Mouse (Mus musculus) ES-E14 (cell line): ENCODE results near the gene Cend1. TPM values are rescaled to one million over a fixed set of nuclear protein-coding genes. Genes with fewer than 3 reads are reported as not detected.

Source experiments
- DNase-seq: peaks from one replicate; pipeline ENCODE4 v3.0.0-alpha.2; 2013; ENCODE audit warnings: low read depth, low spot score
- H3K27ac ChIP-seq: 2 replicates; pipeline ENCODE4 v1.5.1; 2012; ENCODE audit warnings: low read depth, mild to moderate bottlenecking, low read length, moderate library complexity, mixed read lengths; ENCODE audit not compliant: poor library complexity, insufficient read depth, severe bottlenecking
- H3K36me3 ChIP-seq: 2 replicates; pipeline ENCODE4 v1.6.1; 2012; ENCODE audit warnings: mild to moderate bottlenecking, low read length, moderate library complexity, mixed read lengths; ENCODE audit not compliant: control insufficient read depth, poor library complexity, insufficient read depth, severe bottlenecking
- H3K4me1 ChIP-seq, 2 experiments: fragments of 150-350 bp in 1 of 2; sonication (generic) in 1 of 2; 2 replicates each; pipeline ENCODE4 v1.6.1; 2012; ENCODE audit warnings: low read length in 2 of 2, mild to moderate bottlenecking in 1 of 2, mixed read lengths in 1 of 2; ENCODE audit not compliant: control insufficient read depth in 2 of 2, insufficient read depth in 2 of 2, poor library complexity in 1 of 2
- H3K4me3 ChIP-seq, 2 experiments: fragments of 150-350 bp in 1 of 2; sonication (generic) in 1 of 2; 2 replicates each; pipeline ENCODE4 v1.5.1; 2012; ENCODE audit warnings: low read length in 2 of 2, low read depth in 1 of 2, mild to moderate bottlenecking in 1 of 2, mixed read lengths in 1 of 2; ENCODE audit not compliant: insufficient read depth in 1 of 2, poor library complexity in 1 of 2, severe bottlenecking in 1 of 2
- H3K9ac ChIP-seq: 2 replicates; pipeline ENCODE4 v1.6.1; 2012; ENCODE audit warnings: low read depth, mild to moderate bottlenecking, low read length, mixed read lengths; ENCODE audit not compliant: poor library complexity, insufficient read depth, severe bottlenecking
- H3K9me3 ChIP-seq: fragments of 150-350 bp; sonication (generic); 2 replicates; pipeline ENCODE4 v1.6.1; 2012; ENCODE audit warnings: low read depth, mild to moderate bottlenecking, low read length; ENCODE audit not compliant: control insufficient read depth, insufficient read depth
- CHD2 ChIP-seq: IDR thresholded peaks from 2 replicates; pipeline ENCODE4 v1.6.1; 2014; ENCODE audit warnings: mild to moderate bottlenecking, low read depth, low read length, inconsistent platforms
- HCFC1 ChIP-seq: IDR thresholded peaks from 2 replicates; pipeline ENCODE4 v1.6.1; 2012; ENCODE audit warnings: low read length, inconsistent platforms, borderline replicate concordance; ENCODE audit not compliant: insufficient read depth
- MAFK ChIP-seq: IDR thresholded peaks from 2 replicates; pipeline ENCODE4 v1.6.1; 2014; ENCODE audit warnings: mild to moderate bottlenecking, low read depth, low read length, inconsistent platforms; ENCODE audit not compliant: insufficient read depth
- ZC3H11A ChIP-seq: IDR thresholded peaks from 2 replicates; pipeline ENCODE4 v1.6.1; 2012; ENCODE audit warnings: low read depth, mild to moderate bottlenecking, inconsistent platforms, low read length, borderline replicate concordance
- ZNF384 ChIP-seq: IDR thresholded peaks from 2 replicates; pipeline ENCODE4 v1.6.1; 2012; ENCODE audit warnings: low read depth, low read length, inconsistent platforms
- in situ Hi-C, 2 experiments: fragments of 600-800 bp; cut with MboI; formaldehyde crosslinking; loops; one replicate each; pipeline ENCODE4 v1.15.1; 2025; ENCODE audit warnings: low sequenced_read_pairs in 2 of 2, inconsistent platforms in 1 of 2; ENCODE audit not compliant: unreplicated experiment in 2 of 2
- total RNA-seq: library from RNA; depleted of rRNA; stranded (reverse); fragments of 300-350 nt; gene quantifications from 2 replicates; pipeline ENCODE4 v1.2.3, GENCODE M21; 2012

Gene Cend1
- total RNA-seq, 1 experiment, result 2.7 TPM

DNA sequence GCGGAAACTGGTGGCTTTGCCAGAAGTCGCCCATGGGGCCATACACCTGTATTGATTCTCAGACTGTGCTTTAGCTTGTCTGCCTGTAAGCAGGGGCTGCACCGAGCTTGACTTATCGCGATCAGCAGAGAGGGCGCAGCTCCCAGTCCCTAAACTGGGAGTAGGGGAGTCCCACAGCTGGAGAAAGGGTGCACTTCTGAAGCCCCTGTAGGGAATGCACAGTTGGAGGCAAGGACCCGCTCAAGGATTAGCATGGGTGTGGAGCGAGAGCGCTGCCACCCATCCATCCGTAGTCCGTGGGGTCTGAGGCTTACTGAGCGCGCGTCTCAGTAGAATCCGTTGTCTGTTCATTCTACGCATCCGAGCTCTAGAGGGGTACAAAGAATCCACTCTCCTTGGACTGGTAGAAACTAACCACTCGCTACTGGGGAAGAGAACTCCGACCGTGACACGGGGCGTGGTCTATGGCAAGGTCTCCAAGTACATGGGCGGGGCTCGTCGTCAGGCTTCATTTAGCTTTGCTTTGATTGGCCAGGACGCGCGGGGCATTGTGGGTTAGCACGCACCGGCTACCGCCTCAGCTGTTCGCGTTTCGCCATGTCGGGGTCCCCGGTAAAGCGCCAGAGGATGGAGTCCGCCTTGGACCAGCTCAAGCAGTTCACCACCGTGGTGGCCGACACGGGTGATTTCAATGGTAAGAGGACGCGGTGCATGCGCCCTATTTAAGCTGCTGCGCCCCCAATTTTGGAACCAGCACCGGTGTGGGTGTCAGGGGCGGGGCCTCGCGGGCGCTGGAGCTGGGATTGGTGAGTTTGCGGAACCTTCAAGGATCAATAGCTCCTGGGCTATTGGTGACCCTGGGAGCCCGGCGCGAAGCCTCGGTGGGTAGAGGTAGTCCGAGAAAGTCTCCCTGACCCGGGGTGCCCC lies 37.4 kb downstream of the Cend1 start, which contains the start of gene Taldo1:
Gene Taldo1 (plus strand): TSS at position 575 of the 927 bp plus-strand sequence.
- in situ Hi-C loops, result no loop called here
- Histone ChIP-seq H3K4me3 (peak within 1 kb of the TSS; percentile 81 to 100), H3K9me3 (no peaks in the 10 kb centered on the region), H3K9ac (peak within 1 kb of the TSS; percentile 77), H3K36me3 (peaks cover 11% of the 10 kb centered on the region), H3K4me1 (peaks cover 0 to 2% of the 10 kb centered on the region in 2 experiments; a peak in 1 of 4 replicates), H3K27ac (peak within 1 kb of the TSS; percentile 34; the same call in 1 of the 2 replicates)
- peak; percentile 99 for DNase-seq
- TF ChIP-seq MAFK (no peak), ZC3H11A (no peak), HCFC1 (no peak), CHD2 (no peak), ZNF384 (no peak)

DNA sequence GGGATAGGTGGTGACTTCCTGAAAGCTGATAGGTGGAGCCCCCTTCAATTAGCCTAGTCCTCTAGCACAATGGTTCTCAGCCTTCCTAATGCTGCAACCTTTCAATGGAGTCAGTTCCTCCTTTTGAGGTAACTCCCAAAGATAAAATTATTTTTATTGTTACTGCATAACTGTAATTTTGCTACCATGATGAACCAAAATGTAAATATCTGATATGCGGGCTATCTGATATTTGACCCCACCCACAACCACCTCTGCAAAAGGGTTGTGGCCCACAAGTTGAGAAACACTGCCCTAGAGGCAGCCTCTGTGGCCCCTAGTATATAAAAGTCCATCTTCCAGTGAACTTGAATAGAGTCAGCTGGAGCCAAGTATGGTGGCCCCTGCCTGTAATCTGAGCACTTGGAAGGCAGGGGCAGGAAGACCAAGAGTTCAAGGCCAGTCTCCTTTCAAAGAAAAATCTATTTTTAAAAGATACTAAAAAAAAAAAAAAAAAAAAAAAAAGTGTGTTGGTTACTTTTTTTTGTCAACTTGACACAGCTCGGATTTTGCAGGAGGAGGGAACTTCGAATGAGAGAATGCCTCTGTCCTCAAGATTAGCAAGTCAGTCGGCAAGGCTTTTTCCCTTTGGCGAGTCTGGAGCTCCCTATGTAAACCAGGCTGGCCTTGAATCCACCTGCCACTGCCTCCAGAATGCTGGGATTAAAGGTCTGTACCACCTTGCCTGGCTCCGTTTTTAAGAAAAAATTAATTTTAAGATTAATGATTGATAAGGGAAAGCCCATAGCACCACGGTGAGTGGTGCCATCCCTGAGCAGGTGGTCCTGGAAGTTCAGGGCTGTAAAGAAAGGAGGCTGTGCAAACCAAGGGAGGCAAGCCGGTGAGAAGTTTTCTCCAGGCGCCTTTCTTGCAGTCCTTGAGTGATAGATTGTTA lies 38.7 kb downstream of the Cend1 start:
- Histone ChIP-seq H3K36me3 (peaks cover 3% of the 10 kb centered on the region), H3K9me3 (no peaks in the 10 kb centered on the region), H3K4me3 (no peak overlapping the region), H3K9ac (no peak overlapping the region), H3K27ac (no peak overlapping the region), H3K4me1 (peaks cover 0 to 2% of the 10 kb centered on the region in 2 experiments; a peak in 1 of 4 replicates)
- no peak for TF ChIP-seq CHD2
- 0 out of 2 replicates have a peak, but pooled peaks have one; percentile 30 for TF ChIP-seq ZNF384
- in situ Hi-C loops, result no loop called here
- no peak for DNase-seq

DNA sequence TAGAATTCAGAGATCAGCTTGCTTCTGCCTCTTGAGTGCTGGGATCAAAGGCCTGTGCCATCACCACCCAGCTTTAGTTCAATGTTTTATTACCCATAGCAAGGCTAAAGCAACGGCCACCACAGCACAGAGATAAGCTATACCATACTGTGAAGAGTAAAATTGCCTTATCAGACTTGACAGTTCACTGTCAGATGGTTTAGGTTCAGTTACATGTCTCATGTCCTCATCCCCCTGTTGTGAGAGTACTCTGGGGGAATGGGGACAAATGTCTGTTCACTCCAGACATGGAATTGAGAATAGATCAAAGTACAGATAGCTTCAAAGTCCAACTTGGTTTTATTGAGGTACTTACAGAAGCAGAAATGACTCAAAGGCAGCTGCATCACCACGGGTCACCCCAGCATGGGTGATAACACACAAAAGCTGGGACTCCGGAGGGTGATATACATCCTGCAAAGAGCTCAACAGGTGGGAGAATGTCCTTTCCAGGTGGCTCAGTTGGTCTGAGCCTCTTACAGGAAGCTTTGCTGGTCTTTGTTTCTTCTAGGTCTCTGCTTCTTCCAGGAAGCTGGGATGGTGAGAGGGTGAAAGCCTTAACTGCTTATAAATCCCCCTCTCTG lies 40.7 kb downstream of the Cend1 start:
- no peaks in the 10 kb centered on the region for H3K36me3 ChIP-seq
- peaks cover 0 to 2% of the 10 kb centered on the region in 2 experiments; a peak in 2 of 4 replicates for H3K4me1 ChIP-seq
- no peak overlapping the region for H3K27ac ChIP-seq
- H3K9me3 ChIP-seq, result no peaks in the 10 kb centered on the region
- in situ Hi-C loops, result no loop called here
- TF ChIP-seq ZNF384 (no peak), MAFK (no peak), HCFC1 (no peak), CHD2 (no peak), ZC3H11A (no peak)
- no peak for DNase-seq
- H3K4me3 ChIP-seq, result no peak overlapping the region
- no peak overlapping the region for H3K9ac ChIP-seq

DNA sequence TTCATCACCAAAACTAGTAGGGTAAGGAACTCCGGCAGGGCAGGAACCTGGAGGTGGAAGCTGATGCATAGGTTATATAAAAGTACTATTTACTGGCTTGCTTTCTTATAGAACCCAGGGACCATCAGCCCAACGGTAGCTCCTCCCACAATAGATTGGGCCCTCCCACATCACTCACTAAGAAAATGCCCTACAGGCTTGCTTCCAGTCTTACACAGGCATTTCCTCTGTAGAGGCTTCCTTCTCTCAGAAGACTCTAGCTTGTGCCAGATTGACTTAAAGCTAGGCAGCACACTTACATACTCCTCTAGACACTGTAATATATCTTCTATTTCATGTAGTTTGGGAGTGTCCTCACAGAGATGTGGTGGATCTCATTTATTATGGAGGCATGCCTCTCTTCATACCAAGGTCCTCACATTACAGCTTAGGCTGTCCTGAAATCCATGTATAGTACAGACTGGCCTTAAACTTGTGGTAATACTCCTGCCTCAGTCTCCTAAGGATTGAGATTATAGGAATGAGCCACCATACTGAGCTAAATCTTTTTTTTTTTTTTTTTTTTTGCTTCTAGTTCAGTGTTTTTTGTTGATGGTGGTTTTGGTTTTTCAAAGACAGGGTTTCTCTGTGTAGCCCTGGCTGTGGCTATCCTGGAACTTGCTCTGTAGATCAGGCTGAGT lies 41.3 kb downstream of the Cend1 start:
- no peak overlapping the region for H3K27ac ChIP-seq
- H3K4me3 ChIP-seq, result no peak overlapping the region
- H3K36me3 ChIP-seq, result no peaks in the 10 kb centered on the region
- no peak overlapping the region for H3K9ac ChIP-seq
- H3K4me1 ChIP-seq, result peaks cover 0 to 2% of the 10 kb centered on the region in 2 experiments; a peak in 1 of 4 replicates
- in situ Hi-C loops, result no loop called here
- TF ChIP-seq ZC3H11A (no peak), ZNF384 (no peak), HCFC1 (no peak), CHD2 (no peak), MAFK (no peak)
- no peaks in the 10 kb centered on the region for H3K9me3 ChIP-seq
- no peak for DNase-seq
